Mouse (Mus musculus) forebrain, embryonic 11.5 days (tissue): Measurements from ENCODE around the gene Olfr571. TPM values are rescaled to one million over a fixed set of nuclear protein-coding genes. Genes with fewer than 3 reads are reported as not detected.

Experiments
- ATAC-seq: fragments of 200-750 bp; cut with Nextera tagmentation; replicated peaks from 2 replicates; pipeline ENCODE4 v1.8.0; 2017; ENCODE audit warnings: moderate TSS enrichment; ENCODE audit not compliant: low FRiP score
- DNase-seq: peaks from one replicate; pipeline ENCODE4 v3.0.0-alpha.2; 2017; ENCODE audit warnings: low spot score
- H3K27ac ChIP-seq: fragments of 300-500 bp; sonication (generic); 2 replicates; pipeline ENCODE4 v1.5.1; 2014; ENCODE audit warnings: low read depth, low read length
- H3K27me3 ChIP-seq: fragments of 300-500 bp; sonication (generic); 2 replicates; pipeline ENCODE4 v1.6.1; 2014; ENCODE audit warnings: mild to moderate bottlenecking, low read length, mixed read lengths; ENCODE audit not compliant: control insufficient read depth, insufficient read depth
- H3K36me3 ChIP-seq: fragments of 300-500 bp; sonication (generic); 2 replicates; pipeline ENCODE4 v1.6.1; 2014; ENCODE audit warnings: mild to moderate bottlenecking, low read length, moderate library complexity, mixed read lengths; ENCODE audit not compliant: control insufficient read depth, insufficient read depth
- H3K4me1 ChIP-seq: fragments of 300-500 bp; sonication (generic); replicated peaks from 2 replicates; pipeline ENCODE4 v1.6.1; 2014; ENCODE audit warnings: low read length, mixed read lengths; ENCODE audit not compliant: control insufficient read depth, insufficient read depth
- H3K4me2 ChIP-seq: fragments of 300-500 bp; sonication (generic); 2 replicates; pipeline ENCODE4 v1.6.1; 2014; ENCODE audit warnings: low read depth, mild to moderate bottlenecking, low read length, moderate library complexity, mixed read lengths; ENCODE audit not compliant: severe bottlenecking
- H3K4me3 ChIP-seq: fragments of 300-500 bp; sonication (generic); 2 replicates; pipeline ENCODE4 v1.5.1; 2014; ENCODE audit warnings: low read depth, low read length
- H3K9ac ChIP-seq: fragments of 300-500 bp; sonication (generic); 2 replicates; pipeline ENCODE4 v1.6.1; 2014; ENCODE audit warnings: low read length
- H3K9me3 ChIP-seq: fragments of 300-500 bp; sonication (generic); 2 replicates; pipeline ENCODE4 v1.6.1; 2016; ENCODE audit warnings: low read length, mixed read lengths; ENCODE audit not compliant: control insufficient read depth
- WGBS: fragments of 180-500 bp; shearing (Covaris S2); extraction: QIAGEN DNeasy Blood & Tissue Kit; methylation state at CpG from one replicate; pipeline ENCODE4 v1.1.7; 2014; 5-methylcytosine and 5-hydroxymethylcytosine counted together
- polyA plus RNA-seq: library from polyadenylated mRNA; unstranded; fragments of >200 nt; fragmentation: Nextera tagmentation; extraction: Ambion mirVana; gene quantifications from 2 replicates; pipeline ENCODE4 v1.2.1, GENCODE M21; 2014

Olfr571 gene
- polyA plus RNA-seq: 0.17 and 0.19 TPM in 2 replicates

DNA sequence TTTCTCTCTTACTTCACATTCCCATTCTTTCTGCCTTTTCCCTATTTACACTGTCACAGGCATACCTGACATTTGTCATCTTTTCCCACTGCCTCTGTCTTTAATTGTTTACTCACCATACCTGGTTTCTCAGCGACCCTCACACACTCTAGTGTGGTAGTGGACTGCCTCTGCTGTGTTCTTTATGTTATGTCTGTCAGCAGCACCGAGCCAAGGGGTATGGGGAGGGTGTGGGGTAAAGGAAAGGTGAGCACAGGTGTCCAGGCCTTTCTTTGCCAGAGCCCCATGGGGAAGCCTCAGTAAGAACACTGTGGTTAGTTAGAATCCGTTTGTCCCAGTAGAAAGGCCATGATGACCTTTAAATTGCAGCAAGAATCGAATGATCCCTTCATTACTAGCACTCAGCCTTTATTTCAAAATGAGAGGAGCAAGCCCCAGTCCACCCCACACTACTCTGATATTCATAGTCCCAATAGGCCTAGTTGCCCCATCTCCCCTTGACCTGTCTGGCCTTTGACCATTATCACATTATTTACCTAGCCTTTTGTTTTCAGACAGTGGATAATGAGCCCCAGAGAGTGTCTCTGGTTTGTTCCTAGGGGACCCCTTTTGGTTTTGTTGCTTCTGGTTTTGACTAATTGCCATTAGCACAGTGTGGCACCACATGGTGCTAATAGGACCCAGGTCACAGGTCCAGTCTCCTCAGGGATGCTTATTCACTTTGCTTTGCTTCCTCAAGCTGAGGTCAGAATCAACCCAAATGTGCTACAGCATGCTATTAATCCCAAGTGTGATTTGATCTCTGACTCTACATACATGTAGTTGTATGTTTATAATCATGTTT lies at the start of gene Olfr571:
Gene Olfr571, minus strand, starts transcription at position 505 of the 844 bp plus-strand sequence.
- Histone ChIP-seq H3K27ac (no peak within 1 kb of the TSS), H3K4me1 (no peaks in the 10 kb centered on the region), H3K27me3 (no peaks in the 10 kb centered on the region), H3K9me3 (no peaks in the 10 kb centered on the region), H3K9ac (no peak within 1 kb of the TSS), H3K36me3 (no peaks in the 10 kb centered on the region), H3K4me2 (no peak within 1 kb of the TSS), H3K4me3 (no peak within 1 kb of the TSS)
- 72% methylated on average over 4 of the region's 4 CpGs for WGBS
- ATAC-seq: no peak
- no peak for DNase-seq

DNA sequence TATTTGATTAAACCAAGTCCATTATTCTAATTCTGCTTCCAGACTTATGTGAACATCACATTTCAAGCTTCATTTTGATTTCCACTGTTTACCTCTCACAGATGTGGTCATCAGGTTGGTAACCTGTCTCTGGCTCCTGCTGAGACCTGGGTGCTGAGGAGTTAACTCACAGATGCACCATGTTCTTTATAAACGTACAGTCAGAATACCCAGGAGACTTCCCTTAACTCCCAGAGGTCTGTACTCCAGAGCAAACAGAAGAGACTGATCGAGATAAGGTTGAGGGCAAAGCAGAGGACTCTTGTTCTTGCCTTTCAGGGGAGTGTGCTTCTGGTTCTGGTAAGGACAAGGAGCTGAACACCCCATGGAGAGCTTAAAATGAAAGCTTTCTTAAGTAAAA lies 45.0 kb upstream of the Olfr571 start, which contains the start of gene Olfr576:
Gene Olfr576, plus strand, starts transcription at position 301 of the 400 bp plus-strand sequence.
- H3K4me1 ChIP-seq: no peaks in the 10 kb centered on the region
- no peak within 1 kb of the TSS for H3K27ac ChIP-seq
- H3K36me3 ChIP-seq: no peaks in the 10 kb centered on the region
- H3K9ac ChIP-seq: no peak within 1 kb of the TSS
- WGBS: 73% methylated on average over 2 of the region's 2 CpGs
- H3K9me3 ChIP-seq: no peaks in the 10 kb centered on the region
- H3K4me2 ChIP-seq: no peak within 1 kb of the TSS
- H3K27me3 ChIP-seq: no peaks in the 10 kb centered on the region
- DNase-seq (no peak), ATAC-seq (no peak)
- H3K4me3 ChIP-seq: no peak within 1 kb of the TSS

DNA sequence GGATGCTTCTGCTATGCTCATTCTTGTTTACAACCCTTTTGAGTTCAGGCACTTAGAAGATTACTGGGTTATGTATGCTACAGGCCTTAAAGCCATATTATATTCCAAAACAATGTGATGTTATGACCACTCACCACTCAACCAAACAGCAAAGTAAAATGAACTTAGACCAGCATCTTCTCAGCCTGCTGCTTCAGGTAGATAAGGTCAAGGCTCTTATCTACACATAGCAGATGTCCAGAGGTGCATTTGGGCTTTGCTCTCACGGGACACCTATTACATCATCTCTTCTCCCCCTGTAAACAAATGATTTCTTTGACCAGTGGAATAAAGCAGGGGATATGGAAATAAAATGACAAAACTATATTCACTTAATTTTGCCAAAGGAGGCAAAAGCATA lies 41.3 kb upstream of the Olfr571 start, which contains the start of gene Olfr575:
Gene Olfr575, minus strand, starts transcription at position 183 of the 400 bp plus-strand sequence.
- no peak for ATAC-seq
- Histone ChIP-seq H3K9me3 (no peaks in the 10 kb centered on the region), H3K4me3 (no peak within 1 kb of the TSS), H3K4me2 (no peak within 1 kb of the TSS), H3K27me3 (no peaks in the 10 kb centered on the region), H3K9ac (no peak within 1 kb of the TSS), H3K27ac (no peak within 1 kb of the TSS), H3K36me3 (no peaks in the 10 kb centered on the region), H3K4me1 (no peaks in the 10 kb centered on the region)
- DNase-seq: no peak
- 78% methylated on average over 1 of the region's 1 CpGs for WGBS

DNA sequence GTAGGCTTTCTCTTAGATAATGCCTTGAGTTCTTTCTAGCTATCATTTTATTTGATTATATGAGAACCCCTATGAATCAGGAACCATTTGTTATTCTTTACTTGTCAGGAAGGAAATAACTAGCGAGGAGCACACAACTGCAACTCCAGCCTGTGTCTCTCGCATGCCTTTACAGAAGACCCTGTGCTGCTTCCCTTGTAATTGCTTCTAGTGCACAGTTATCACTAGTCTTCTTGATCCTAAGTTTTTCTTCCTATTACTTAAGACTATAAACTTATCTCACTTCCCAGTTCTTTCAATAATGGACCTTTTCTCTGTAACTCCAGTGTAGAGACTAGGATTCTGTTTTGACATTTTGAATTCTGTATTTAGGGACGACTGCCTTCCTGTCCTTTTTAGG lies 40.8 kb upstream of the Olfr571 start:
- Histone ChIP-seq H3K4me1 (no peaks in the 10 kb centered on the region), H3K4me2 (no peak overlapping the region), H3K36me3 (no peaks in the 10 kb centered on the region), H3K27me3 (no peaks in the 10 kb centered on the region), H3K9ac (no peak overlapping the region), H3K9me3 (no peaks in the 10 kb centered on the region), H3K27ac (no peak overlapping the region), H3K4me3 (no peak overlapping the region)
- ATAC-seq (no peak), DNase-seq (no peak)
- 81% methylated on average over 3 of the region's 3 CpGs for WGBS

DNA sequence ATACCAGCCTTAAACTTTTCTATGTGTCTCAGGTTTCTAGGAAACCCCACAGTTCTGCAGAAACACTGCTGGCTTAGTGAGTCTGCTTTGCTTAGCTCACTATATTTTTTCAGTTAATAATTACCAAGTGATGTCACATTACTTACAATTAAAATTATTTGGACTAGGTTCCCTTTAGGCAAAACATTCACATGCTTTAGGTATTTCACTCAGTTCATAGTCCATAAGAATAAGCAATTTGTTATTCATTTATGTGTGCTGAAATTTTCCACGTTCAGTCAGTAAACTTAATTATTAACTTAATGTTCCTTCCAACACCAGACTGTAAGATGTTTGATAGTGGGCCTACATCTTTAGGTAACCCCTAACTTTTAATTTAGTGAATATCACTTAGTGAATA lies 33.4 kb upstream of the Olfr571 start:
- H3K4me1 ChIP-seq: no peaks in the 10 kb centered on the region

DNA sequence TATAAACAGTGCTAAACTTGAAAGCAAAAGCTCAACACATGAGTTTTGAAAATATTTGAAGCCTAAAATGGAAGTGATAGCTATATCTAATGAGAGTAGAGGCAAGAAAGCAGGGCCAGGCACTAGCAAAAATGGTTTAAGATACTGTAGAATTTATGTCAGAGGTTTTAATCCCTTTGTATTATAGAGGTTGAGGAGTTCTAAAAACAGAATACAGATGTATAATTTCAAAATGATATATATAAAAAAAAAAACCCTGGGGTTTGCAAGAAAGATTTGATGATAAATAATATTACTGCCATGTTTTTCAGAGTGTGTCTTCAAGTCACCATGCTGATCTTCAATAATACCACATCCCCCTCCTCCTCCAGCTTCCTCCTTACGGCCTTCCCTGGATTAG lies 30.8 kb upstream of the Olfr571 start, which contains the start of gene Olfr574:
Gene Olfr574, plus strand, starts transcription at position 301 of the 400 bp plus-strand sequence.
- no peak for DNase-seq
- Histone ChIP-seq H3K4me3 (no peak within 1 kb of the TSS), H3K9ac (no peak within 1 kb of the TSS), H3K4me1 (no peaks in the 10 kb centered on the region), H3K36me3 (no peaks in the 10 kb centered on the region), H3K9me3 (no peaks in the 10 kb centered on the region), H3K27ac (no peak within 1 kb of the TSS), H3K4me2 (no peak within 1 kb of the TSS), H3K27me3 (no peaks in the 10 kb centered on the region)
- no peak for ATAC-seq
- WGBS: 96% methylated on average over 1 of the region's 1 CpGs

More for the DNA sequence above, 33.4 kb upstream of the Olfr571 start:
- no peak overlapping the region for H3K9ac ChIP-seq
- no peak overlapping the region for H3K4me2 ChIP-seq
- H3K4me3 ChIP-seq: no peak overlapping the region
- DNase-seq (no peak), ATAC-seq (no peak)
- no peaks in the 10 kb centered on the region for H3K36me3 ChIP-seq
- H3K27ac ChIP-seq: no peak overlapping the region
- H3K27me3 ChIP-seq: no peaks in the 10 kb centered on the region
- WGBS: 71% methylated on average over 1 of the region's 1 CpGs
- H3K9me3 ChIP-seq: no peaks in the 10 kb centered on the region

DNA sequence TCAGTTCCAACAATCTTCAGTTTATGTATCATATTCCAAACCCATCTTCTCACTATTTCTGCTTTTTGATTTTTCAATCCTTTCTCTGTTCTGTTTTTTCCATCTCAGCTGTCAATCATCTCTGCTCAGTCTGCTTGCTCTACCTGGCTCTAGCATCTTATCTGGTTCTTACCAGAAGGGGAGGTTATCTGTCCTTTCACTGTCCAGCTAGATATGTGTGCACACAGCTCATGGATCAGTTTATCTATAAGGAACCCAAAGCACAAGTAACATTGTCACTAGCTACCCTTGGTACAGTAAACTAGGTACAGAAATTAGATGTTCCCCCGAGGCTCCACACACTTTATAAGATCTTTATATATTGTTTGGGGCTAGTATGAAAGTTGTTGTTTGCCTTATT lies 26.1 kb upstream of the Olfr571 start:
- 79% methylated on average over 1 of the region's 1 CpGs for WGBS
- Histone ChIP-seq H3K9me3 (no peaks in the 10 kb centered on the region), H3K4me2 (no peak overlapping the region), H3K4me3 (no peak overlapping the region), H3K27ac (no peak overlapping the region), H3K4me1 (no peaks in the 10 kb centered on the region), H3K27me3 (no peaks in the 10 kb centered on the region), H3K9ac (no peak overlapping the region), H3K36me3 (no peaks in the 10 kb centered on the region)
- DNase-seq (no peak), ATAC-seq (no peak)

DNA sequence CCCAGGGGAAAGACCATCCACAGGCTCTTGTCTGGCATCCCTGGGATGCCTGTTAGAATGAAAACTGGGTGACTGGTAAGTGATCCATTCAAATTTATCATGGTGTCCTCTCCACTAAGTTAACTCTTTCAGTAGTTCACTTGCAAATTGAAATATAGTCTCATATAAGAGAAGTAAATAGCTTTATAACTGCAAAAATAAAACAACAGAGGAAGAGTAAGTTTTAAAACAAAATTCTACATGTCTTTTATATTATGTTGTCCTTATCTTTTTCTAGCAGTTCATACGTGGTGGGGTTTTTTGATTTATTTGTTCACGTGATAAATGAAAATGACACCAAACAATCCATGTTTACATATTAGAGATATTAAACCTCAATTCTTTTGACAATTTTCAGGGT lies 25.1 kb upstream of the Olfr571 start, which contains the start of gene Olfr573-ps1:
Gene Olfr573-ps1, minus strand, starts transcription at position 101 of the 400 bp plus-strand sequence.
- 91% methylated on average over 2 of the region's 2 CpGs for WGBS
- H3K4me3 ChIP-seq: no peak within 1 kb of the TSS

More for the DNA sequence above, 25.1 kb upstream of the Olfr571 start, which contains the start of gene Olfr573-ps1:
- no peaks in the 10 kb centered on the region for H3K36me3 ChIP-seq
- DNase-seq: no peak
- no peak within 1 kb of the TSS for H3K9ac ChIP-seq
- no peaks in the 10 kb centered on the region for H3K4me1 ChIP-seq
- no peak within 1 kb of the TSS for H3K27ac ChIP-seq
- no peak within 1 kb of the TSS for H3K4me2 ChIP-seq
- H3K9me3 ChIP-seq: no peaks in the 10 kb centered on the region
- H3K27me3 ChIP-seq: no peaks in the 10 kb centered on the region
- ATAC-seq: no peak
